Mouse (Mus musculus) MEL (cell line): Measurements from ENCODE around the gene Yjefn3.

Experiments
- NELFE ChIP-seq: IDR thresholded peaks from 2 replicates; pipeline ENCODE4 v1.6.1; 2011; ENCODE audit warnings: low read depth, low read length, improper control_type of control experiment
- POLR2A ChIP-seq, 2 experiments: IDR thresholded peaks; 2 replicates each; pipeline ENCODE4 v1.6.1; 2011 to 2012; ENCODE audit warnings: low read length in 2 of 2, mild to moderate bottlenecking in 2 of 2, control low read depth in 1 of 2, improper control_type of control experiment in 1 of 2, low read depth in 1 of 2, moderate library complexity in 1 of 2; ENCODE audit not compliant: control insufficient read depth in 1 of 2, insufficient read depth in 1 of 2, poor library complexity in 1 of 2
- POLR2AphosphoS2 ChIP-seq: IDR thresholded peaks from 2 replicates; pipeline ENCODE4 v1.6.1; 2011; ENCODE audit warnings: low read length, improper control_type of control experiment
- TBP ChIP-seq: IDR thresholded peaks from 2 replicates; pipeline ENCODE4 v1.8.0; 2011; ENCODE audit warnings: low read depth, low read length, improper control_type of control experiment

- TF ChIP-seq POLR2A (IDR thresholded peaks at IDR 0.05; ENCODE audit: control insufficient read depth in 1 of 2, insufficient read depth in 1 of 2, low read depth in 1 of 2, low read length in 2 of 2, poor library complexity in 1 of 2) (no peak), POLR2AphosphoS2 (no peak), NELFE (no peak), TBP (no peak)
These were observed 4.7 kb downstream of the Yjefn3 start for GRCm38 (mm10) chr8:69897857-69898256.
